16 mouse cellular contexts compared by ENCODE assay signal in the genomic region with DNA sequence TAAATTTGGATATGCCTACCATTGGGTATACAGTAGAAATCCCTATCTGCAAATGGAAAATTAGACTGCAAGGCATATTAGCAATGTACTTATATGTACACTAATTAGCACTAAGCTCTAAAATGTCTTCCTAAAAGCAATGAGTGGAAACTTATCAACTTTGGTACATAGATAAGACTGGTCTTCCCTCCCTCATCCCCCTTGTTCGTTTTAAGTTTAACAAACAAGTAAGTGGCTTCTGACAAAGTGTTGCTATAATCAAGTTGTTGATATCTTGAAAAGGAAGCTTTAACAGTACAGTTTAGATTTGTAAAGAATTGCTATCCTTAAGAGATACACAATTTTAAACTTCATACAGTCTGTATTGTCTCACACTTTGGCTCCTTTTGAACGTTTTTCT.
"Had no signal": no experiment of that assay in that cellular context is flagged by ENCODE, and none has a peak within 500 bp of the region (broad histone marks: within the 10 kb centered on the region; RNA-seq: fewer than 3 reads in every experiment).

No protein-coding gene starts in this region.

- H3K4me3 ChIP-seq: neural tube, embryonic 13.5 days; neural tube, embryonic 15.5 days; stomach, embryonic 15.5 days had no signal

- H3K27ac ChIP-seq: neural tube, embryonic 13.5 days; neural tube, embryonic 15.5 days; stomach, embryonic 15.5 days; stomach, postnatal 0 days had no signal

- H3K9me3 ChIP-seq: neural tube, embryonic 13.5 days; neural tube, embryonic 15.5 days; stomach, embryonic 15.5 days had no signal

- H3K9ac ChIP-seq: neural tube, embryonic 13.5 days; neural tube, embryonic 15.5 days; stomach, embryonic 15.5 days had no signal

- H3K36me3 ChIP-seq: neural tube, embryonic 13.5 days; neural tube, embryonic 15.5 days; stomach, embryonic 15.5 days had no signal

- H3K27me3 ChIP-seq: neural tube, embryonic 13.5 days; neural tube, embryonic 15.5 days; stomach, embryonic 15.5 days had no signal

- DNase-seq: retina, postnatal 1 day; right cerebral cortex, adult 18-20 months; right cerebral cortex, postnatal 14 days; right cerebral cortex, postnatal 25 days; right cerebral cortex, postnatal 4 days; spleen, adult 18-20 months; thymus, adult 18-20 months; thymus, adult 2 months; thymus, postnatal 14 days; thymus, postnatal 25 days; thymus, postnatal 36 days; thymus, postnatal 4 days had no signal

- H3K4me1 ChIP-seq: neural tube, embryonic 15.5 days; stomach, embryonic 15.5 days had no signal
